Mouse (Mus musculus) neural tube, embryonic 11.5 days (tissue): ENCODE data around the gene Peli2. TPM values are rescaled to one million over a fixed set of nuclear protein-coding genes. Genes with fewer than 3 reads are reported as not detected.

Experiments used
- ATAC-seq: fragments of 200-750 bp; cut with Nextera tagmentation; 2 replicates; pipeline ENCODE4 v1.8.0; 2017; ENCODE audit warnings: moderate number of reproducible peaks, mild to moderate bottlenecking, moderate TSS enrichment, moderate library complexity; ENCODE audit not compliant: insufficient read depth, low FRiP score, low TSS enrichment
- DNase-seq: peaks from one replicate; pipeline ENCODE4 v3.0.0-alpha.2; 2015; ENCODE audit warnings: low spot score
- H3K27ac ChIP-seq: fragments of 300-500 bp; sonication (generic); 2 replicates; pipeline ENCODE4 v1.5.1; 2014; ENCODE audit warnings: low read depth, mild to moderate bottlenecking, low read length
- H3K27me3 ChIP-seq: fragments of 300-500 bp; sonication (generic); 2 replicates; pipeline ENCODE4 v1.6.1; 2014; ENCODE audit warnings: mild to moderate bottlenecking, low read length, mixed read lengths; ENCODE audit not compliant: control insufficient read depth, insufficient read depth
- H3K36me3 ChIP-seq: fragments of 300-500 bp; sonication (generic); 2 replicates; pipeline ENCODE4 v1.6.1; 2014; ENCODE audit warnings: mild to moderate bottlenecking, low read length, moderate library complexity, mixed read lengths; ENCODE audit not compliant: control insufficient read depth, insufficient read depth
- H3K4me1 ChIP-seq: fragments of 300-500 bp; sonication (generic); 2 replicates; pipeline ENCODE4 v1.6.1; 2014; ENCODE audit warnings: low read length, mixed read lengths; ENCODE audit not compliant: control insufficient read depth, insufficient read depth
- H3K4me2 ChIP-seq: fragments of 300-500 bp; sonication (generic); 2 replicates; pipeline ENCODE4 v1.6.1; 2014; ENCODE audit warnings: low read depth, mild to moderate bottlenecking, moderate library complexity
- H3K4me3 ChIP-seq: fragments of 300-500 bp; sonication (generic); 2 replicates; pipeline ENCODE4 v1.5.1; 2014; ENCODE audit warnings: low read depth, low read length
- H3K9ac ChIP-seq: fragments of 300-500 bp; sonication (generic); 2 replicates; pipeline ENCODE4 v1.6.1; 2014; ENCODE audit warnings: mild to moderate bottlenecking, low read length
- H3K9me3 ChIP-seq: fragments of 300-500 bp; sonication (generic); 2 replicates; pipeline ENCODE4 v1.6.1; 2016; ENCODE audit warnings: low read length; ENCODE audit not compliant: control insufficient read depth
- WGBS: fragments of 180-500 bp; shearing (Covaris S2); extraction: QIAGEN DNeasy Blood & Tissue Kit; methylation state at CpG from one replicate; pipeline ENCODE4 v1.1.7; 2014; 5-methylcytosine and 5-hydroxymethylcytosine counted together
- polyA plus RNA-seq: library from polyadenylated mRNA; unstranded; fragments of >200 nt; fragmentation: Nextera tagmentation; extraction: Ambion mirVana; gene quantifications from 2 replicates; pipeline ENCODE4 v1.2.1, GENCODE M21; 2014

The Peli2 gene
- polyA plus RNA-seq, 1 experiment from 2014 or later: 18.7 TPM

DNA sequence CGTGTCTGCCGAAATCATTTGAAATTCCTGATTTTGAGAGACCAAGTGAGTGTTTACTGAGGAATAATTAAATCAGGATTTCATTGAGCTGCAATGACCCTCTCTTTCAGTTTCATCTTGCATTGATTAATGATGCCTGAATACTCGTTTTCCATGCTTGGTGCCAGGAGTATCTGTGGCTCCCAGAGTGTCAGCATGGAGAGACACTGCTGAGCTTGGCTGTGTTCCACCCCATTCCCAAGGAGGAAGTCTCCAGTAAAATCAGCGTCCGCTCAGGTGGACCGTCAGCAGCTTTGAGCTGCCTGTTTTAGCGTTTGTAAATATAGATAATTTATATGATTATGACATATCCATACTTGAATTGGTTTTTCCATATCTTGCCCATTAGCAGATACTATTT is 137.1 kb downstream of the Peli2 start:
- H3K4me2 ChIP-seq: no peak overlapping the region
- no peak overlapping the region for H3K9ac ChIP-seq
- no peaks in the 10 kb centered on the region for H3K36me3 ChIP-seq
- no peaks in the 10 kb centered on the region for H3K9me3 ChIP-seq
- H3K27ac ChIP-seq: no peak overlapping the region
- WGBS: 80% methylated on average over 7 of the region's 7 CpGs
- ATAC-seq (no peak), DNase-seq (no peak)
- peaks cover 8% of the 10 kb centered on the region for H3K4me1 ChIP-seq
- H3K27me3 ChIP-seq: no peaks in the 10 kb centered on the region
- H3K4me3 ChIP-seq: no peak overlapping the region

DNA sequence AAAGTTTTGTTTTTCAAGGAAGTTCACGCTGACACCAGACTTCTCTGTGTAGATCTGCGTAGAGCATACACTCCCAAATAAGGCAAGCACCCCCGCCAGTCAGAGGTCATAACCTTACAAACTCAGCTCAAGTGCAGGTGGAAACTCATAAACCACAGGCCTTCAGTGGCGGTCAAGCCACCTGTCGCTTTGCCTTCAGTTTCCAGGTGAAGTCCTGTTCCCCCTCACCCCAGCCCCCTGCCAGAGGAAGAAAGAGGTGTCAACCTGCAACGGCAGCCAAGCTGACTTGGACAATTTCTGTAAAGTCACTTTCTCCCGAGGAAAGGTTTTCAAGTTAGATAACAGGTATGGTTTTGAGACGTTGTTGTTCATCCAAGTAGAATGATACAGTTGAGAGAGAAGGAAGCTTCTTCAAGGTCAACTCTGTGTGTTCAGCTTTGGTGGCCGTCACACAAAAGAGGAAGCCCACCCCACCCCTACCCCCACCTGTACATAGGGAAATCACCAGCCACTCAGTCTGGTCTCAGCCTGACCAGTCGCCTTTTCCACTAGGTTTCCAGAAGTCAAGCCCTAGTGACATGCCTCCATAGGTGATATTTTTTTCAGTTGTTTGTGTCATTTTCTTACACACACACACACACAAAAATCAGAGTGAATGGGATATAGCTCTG is 138.2 kb downstream of the Peli2 start:
- no peaks in the 10 kb centered on the region for H3K9me3 ChIP-seq

DNA sequence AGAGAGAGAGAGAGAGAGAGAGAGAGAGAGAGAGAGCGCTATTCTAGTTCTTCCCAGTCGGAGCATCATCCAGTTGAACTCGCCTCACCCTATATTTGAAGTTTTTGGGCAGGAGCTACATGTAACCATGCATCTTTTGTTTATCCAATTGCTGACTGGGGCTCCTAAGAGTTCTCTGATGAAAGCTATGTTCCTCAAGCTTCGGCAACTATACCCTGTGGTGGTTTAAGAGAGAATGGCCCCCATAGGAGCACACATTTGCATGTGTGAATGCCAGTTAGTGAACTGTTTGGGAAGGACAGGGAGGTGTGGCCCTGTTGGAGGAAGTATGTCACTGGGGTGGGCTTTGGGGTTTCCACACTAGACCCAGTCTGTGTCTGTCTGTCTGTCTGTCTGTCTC is 142.5 kb downstream of the Peli2 start:
- no peak overlapping the region for H3K9ac ChIP-seq
- no peaks in the 10 kb centered on the region for H3K9me3 ChIP-seq
- ATAC-seq (no peak), DNase-seq (no peak)
- H3K4me3 ChIP-seq: no peak overlapping the region
- no peaks in the 10 kb centered on the region for H3K27me3 ChIP-seq
- no peaks in the 10 kb centered on the region for H3K36me3 ChIP-seq
- no peak overlapping the region for H3K27ac ChIP-seq
- 88% methylated on average over 4 of the region's 4 CpGs for WGBS
- H3K4me2 ChIP-seq: no peak overlapping the region
- no peaks in the 10 kb centered on the region for H3K4me1 ChIP-seq

More for the DNA sequence above, 138.2 kb downstream of the Peli2 start:
- Histone ChIP-seq H3K4me3 (no peak overlapping the region), H3K9ac (no peak overlapping the region), H3K4me1 (peaks cover 8% of the 10 kb centered on the region), H3K4me2 (no peak overlapping the region), H3K27me3 (no peaks in the 10 kb centered on the region), H3K27ac (no peak overlapping the region), H3K36me3 (no peaks in the 10 kb centered on the region)
- DNase-seq (no peak), ATAC-seq (no peak)
- 73% methylated on average over 10 of the region's 10 CpGs for WGBS

DNA sequence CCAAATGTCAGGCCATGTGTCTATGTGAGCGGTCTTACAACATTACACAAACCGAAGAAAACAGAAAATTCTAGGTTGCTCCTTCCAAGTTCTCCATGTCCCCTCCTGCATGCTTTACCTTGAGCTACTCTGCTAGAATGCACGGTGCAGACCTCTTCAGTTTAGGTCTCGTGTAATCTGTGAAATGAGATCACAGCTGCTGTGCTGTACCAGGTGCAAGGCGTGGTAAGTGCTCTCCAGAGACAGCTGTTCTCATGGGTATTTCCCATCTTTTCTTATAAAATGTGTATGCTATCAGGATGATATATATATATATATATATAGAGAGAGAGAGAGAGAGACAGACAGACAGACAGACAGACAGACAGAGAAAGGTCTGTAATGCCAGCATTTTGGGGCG is 146.1 kb downstream of the Peli2 start:
- no peaks in the 10 kb centered on the region for H3K27me3 ChIP-seq
- H3K36me3 ChIP-seq: no peaks in the 10 kb centered on the region
- H3K9me3 ChIP-seq: no peaks in the 10 kb centered on the region
- H3K27ac ChIP-seq: no peak overlapping the region
- no peak overlapping the region for H3K9ac ChIP-seq
- H3K4me3 ChIP-seq: no peak overlapping the region
- H3K4me1 ChIP-seq: no peaks in the 10 kb centered on the region
- WGBS: 82% methylated on average over 6 of the region's 6 CpGs
- ATAC-seq (no peak), DNase-seq (no peak)
- H3K4me2 ChIP-seq: no peak overlapping the region

DNA sequence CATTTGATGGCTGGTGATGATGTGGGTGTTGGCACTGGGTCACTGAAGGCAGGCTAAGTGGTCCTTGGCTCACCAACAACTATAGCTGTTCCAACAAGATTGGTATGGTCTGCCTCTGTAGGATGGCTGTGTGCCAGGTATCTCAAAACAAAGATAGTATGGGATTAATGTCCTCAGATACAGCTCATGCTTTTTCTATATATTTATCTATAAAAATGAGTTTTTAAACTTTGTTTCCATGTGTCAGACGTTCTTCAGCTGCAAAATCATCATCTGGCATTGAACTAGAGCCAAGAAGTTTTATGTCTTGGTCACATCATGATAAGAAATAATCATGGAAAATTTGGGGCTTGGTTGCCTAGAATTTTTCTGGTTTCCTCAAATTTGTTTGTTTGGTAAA is 157.7 kb downstream of the Peli2 start:
- no peaks in the 10 kb centered on the region for H3K27me3 ChIP-seq
- H3K4me1 ChIP-seq: no peaks in the 10 kb centered on the region
- H3K36me3 ChIP-seq: no peaks in the 10 kb centered on the region
- no peak overlapping the region for H3K4me2 ChIP-seq
- no peak overlapping the region for H3K27ac ChIP-seq
- WGBS: 80% methylated on average over 1 of the region's 1 CpGs
- H3K4me3 ChIP-seq: no peak overlapping the region
- no peak overlapping the region for H3K9ac ChIP-seq
- H3K9me3 ChIP-seq: no peaks in the 10 kb centered on the region
- ATAC-seq: no peak
- no peak for DNase-seq

DNA sequence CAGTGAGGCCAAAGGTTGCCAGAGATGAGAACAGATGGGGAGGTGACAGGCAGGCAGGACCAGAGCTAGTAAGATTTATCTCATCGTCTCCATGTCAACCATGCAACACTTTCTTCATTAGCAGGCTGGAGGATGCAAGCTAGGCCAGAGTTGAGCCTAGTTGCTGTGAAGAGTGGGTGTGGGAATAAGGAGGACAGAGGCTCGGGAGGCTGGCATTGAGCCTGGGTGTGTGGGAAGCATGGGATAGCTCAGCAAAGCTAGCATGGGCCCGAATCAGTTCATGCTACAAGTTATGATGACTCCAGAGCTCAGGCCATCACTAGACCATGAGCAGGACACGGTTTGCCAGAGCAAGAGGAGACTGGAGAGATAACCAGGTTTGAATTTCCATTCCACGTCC is 166.3 kb downstream of the Peli2 start:
- H3K36me3 ChIP-seq: no peaks in the 10 kb centered on the region
- DNase-seq: no peak
- no peaks in the 10 kb centered on the region for H3K4me1 ChIP-seq
- 81% methylated on average over 5 of the region's 5 CpGs for WGBS
- no peak overlapping the region for H3K9ac ChIP-seq
- H3K4me2 ChIP-seq: no peak overlapping the region
- no peak overlapping the region for H3K27ac ChIP-seq
- H3K27me3 ChIP-seq: no peaks in the 10 kb centered on the region
- H3K4me3 ChIP-seq: no peak overlapping the region
- H3K9me3 ChIP-seq: no peaks in the 10 kb centered on the region
- ATAC-seq: no peak

DNA sequence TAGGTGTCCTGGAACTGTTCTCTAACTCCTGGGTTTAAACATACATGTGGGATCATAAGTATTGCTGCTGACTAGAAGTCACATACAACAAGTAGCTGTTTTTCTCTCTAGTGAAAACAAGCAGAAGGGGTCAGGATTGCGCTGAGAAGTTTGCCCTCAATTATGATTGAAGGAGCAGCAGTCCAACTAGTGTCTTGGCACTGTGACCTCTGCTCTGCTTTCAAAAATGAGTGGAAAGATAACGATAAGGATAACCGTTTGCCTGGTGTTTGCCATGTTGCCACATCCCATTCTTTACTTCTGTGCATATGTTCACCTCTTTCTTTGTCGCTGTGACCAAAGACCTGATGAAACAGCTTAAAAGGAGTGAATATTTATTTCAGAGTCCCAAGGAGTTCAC is 167.0 kb downstream of the Peli2 start:
- H3K4me2 ChIP-seq: no peak overlapping the region
- WGBS: 88% methylated on average over 4 of the region's 4 CpGs
- H3K9me3 ChIP-seq: no peaks in the 10 kb centered on the region
- no peaks in the 10 kb centered on the region for H3K4me1 ChIP-seq
- H3K27me3 ChIP-seq: no peaks in the 10 kb centered on the region
- ATAC-seq (no peak), DNase-seq (no peak)
- H3K27ac ChIP-seq: no peak overlapping the region
- no peak overlapping the region for H3K4me3 ChIP-seq
- no peaks in the 10 kb centered on the region for H3K36me3 ChIP-seq
- H3K9ac ChIP-seq: no peak overlapping the region

DNA sequence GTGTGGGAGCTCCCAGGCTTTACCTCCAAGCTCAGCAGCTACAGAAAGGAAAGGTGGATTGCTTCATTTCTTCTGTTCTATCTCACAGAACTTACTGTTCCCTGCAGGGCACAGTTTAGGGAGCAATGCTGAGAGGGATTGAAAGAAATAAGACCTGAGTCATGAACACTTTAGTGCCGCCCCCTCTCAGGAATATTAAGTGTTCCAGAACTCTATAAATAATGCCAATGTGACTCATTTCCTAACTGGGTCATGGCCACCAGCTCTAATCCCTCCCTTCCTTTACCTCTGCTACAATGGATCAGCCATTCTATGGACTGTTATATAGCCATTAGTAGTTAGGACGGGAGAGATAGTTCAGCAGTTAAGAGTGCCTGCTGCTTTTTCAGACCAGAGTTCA is 168.0 kb downstream of the Peli2 start:
- DNase-seq: no peak
- H3K27me3 ChIP-seq: no peaks in the 10 kb centered on the region
- ATAC-seq: no peak
- no peak overlapping the region for H3K4me2 ChIP-seq
- H3K36me3 ChIP-seq: no peaks in the 10 kb centered on the region
- no peak overlapping the region for H3K4me3 ChIP-seq
- H3K9ac ChIP-seq: no peak overlapping the region
- WGBS: 76% methylated on average over 2 of the region's 2 CpGs
- no peak overlapping the region for H3K27ac ChIP-seq
- H3K4me1 ChIP-seq: no peaks in the 10 kb centered on the region
- no peaks in the 10 kb centered on the region for H3K9me3 ChIP-seq
